Mouse (Mus musculus): ENCODE measurements around the gene Smpdl3a. TPM values are rescaled to one million over a fixed set of nuclear protein-coding genes. Genes with fewer than 3 reads are reported as not detected.

Smpdl3a gene
- 9.1 and 10.8 TPM in 2 replicates for polyA plus RNA-seq (2016; fragmentation: Nextera tagmentation; extraction: Ambion mirVana)

DNA sequence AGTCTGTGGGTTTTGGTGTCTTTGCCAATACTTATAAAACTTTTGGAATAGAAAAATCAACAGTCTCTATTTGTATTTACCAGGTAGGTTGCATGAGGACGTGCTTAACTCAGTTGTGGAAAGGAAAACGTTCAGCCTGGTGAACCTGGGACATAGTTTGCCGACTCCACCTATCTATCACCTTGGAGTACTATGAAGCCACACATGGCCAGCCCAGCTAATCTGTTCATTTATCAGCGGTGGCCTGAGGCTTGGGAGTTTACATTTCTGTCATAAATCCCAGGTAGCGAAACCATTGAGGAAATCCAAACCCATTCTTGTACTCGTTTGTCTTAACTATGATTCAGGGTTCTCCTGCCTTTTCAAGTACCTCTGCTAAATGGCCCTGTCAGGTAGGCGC, at the start of gene Smpdl3a:
Smpdl3a (plus strand) TSS at position 318 of the 400 bp plus-strand sequence.
- 82% methylated on average over 7 of the region's 7 CpGs for WGBS
- peak within 1 kb of the TSS; percentile 62 for H3K4me3 ChIP-seq
- peaks cover 15% of the 10 kb centered on the region for H3K9me3 ChIP-seq
- peaks cover 40% of the 10 kb centered on the region for H3K36me3 ChIP-seq
- H3K27ac ChIP-seq, result peak within 1 kb of the TSS; percentile 90
- H3K4me1 ChIP-seq (replicated peaks), result peaks cover 23% of the 10 kb centered on the region
- DNase-seq (ENCODE audit: low spot score), result no peak
- no peaks in the 10 kb centered on the region for H3K27me3 ChIP-seq (ENCODE audit: insufficient read depth, poor library complexity, severe bottlenecking)

- no peak overlapping the region for H3K4me3 ChIP-seq
- no peaks in the 10 kb centered on the region for H3K9me3 ChIP-seq
- no peaks in the 10 kb centered on the region for H3K36me3 ChIP-seq
- no peak for DNase-seq (ENCODE audit: low spot score)
- H3K4me1 ChIP-seq (replicated peaks), result peaks cover 6% of the 10 kb centered on the region
- H3K27me3 ChIP-seq (ENCODE audit: insufficient read depth, poor library complexity, severe bottlenecking), result no peaks in the 10 kb centered on the region
- no peak overlapping the region for H3K27ac ChIP-seq
Observed at GRCm38 (mm10) chr10:57745452-57745851, 48.7 kb upstream of the Smpdl3a start.

DNA sequence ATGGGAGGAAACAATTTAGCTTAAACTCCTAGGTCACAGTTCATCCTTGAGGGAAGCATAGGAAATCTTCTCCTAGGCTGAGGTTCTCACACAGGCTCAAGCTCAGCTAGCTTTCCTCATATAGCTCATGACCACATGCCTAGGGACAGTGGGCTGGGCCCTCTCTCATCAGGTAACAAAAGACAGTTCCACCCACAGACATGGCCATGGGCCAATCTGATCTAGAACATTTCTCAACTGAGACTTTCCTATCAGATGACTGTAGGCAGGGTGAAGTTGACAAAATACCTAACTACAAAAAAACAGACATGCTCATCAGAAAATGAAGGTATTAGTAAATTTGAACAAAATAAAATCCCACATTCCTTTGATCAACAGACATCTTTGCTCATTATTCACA, 47.0 kb upstream of the Smpdl3a start:
- Histone ChIP-seq H3K27ac (no peak overlapping the region), H3K4me3 (no peak overlapping the region), H3K27me3 (ENCODE audit: insufficient read depth, poor library complexity, severe bottlenecking) (no peaks in the 10 kb centered on the region), H3K9me3 (no peaks in the 10 kb centered on the region), H3K36me3 (no peaks in the 10 kb centered on the region), H3K4me1 (replicated peaks) (peaks cover 6% of the 10 kb centered on the region)
- DNase-seq (ENCODE audit: low spot score), result no peak

DNA sequence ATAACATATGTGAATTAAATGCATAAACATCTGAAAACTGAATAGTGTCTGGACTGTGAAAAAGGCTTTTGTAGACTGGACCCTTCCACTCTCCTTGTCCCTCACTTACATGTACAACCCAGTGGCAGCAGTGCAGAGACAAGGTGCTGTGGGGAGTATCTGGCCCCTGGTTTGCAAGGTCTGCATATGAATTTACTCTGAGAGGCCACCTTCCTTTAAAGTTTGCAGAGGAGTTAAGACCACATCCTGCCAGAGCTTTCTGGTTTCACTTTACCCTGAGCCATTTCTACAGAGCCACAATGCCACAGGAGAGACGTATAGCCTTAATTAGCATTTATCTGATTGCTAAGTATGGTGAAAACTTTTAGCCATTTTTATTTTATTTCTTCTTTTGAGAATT, 40.8 kb upstream of the Smpdl3a start:
- H3K4me3 ChIP-seq, result no peak overlapping the region
- no peaks in the 10 kb centered on the region for H3K27me3 ChIP-seq (ENCODE audit: insufficient read depth, poor library complexity, severe bottlenecking)
- no peaks in the 10 kb centered on the region for H3K9me3 ChIP-seq
- H3K4me1 ChIP-seq (replicated peaks), result no peaks in the 10 kb centered on the region
- no peaks in the 10 kb centered on the region for H3K36me3 ChIP-seq
- DNase-seq (ENCODE audit: low spot score), result no peak
- WGBS, result 98% methylated on average over 1 of the region's 1 CpGs
- no peak overlapping the region for H3K27ac ChIP-seq

DNA sequence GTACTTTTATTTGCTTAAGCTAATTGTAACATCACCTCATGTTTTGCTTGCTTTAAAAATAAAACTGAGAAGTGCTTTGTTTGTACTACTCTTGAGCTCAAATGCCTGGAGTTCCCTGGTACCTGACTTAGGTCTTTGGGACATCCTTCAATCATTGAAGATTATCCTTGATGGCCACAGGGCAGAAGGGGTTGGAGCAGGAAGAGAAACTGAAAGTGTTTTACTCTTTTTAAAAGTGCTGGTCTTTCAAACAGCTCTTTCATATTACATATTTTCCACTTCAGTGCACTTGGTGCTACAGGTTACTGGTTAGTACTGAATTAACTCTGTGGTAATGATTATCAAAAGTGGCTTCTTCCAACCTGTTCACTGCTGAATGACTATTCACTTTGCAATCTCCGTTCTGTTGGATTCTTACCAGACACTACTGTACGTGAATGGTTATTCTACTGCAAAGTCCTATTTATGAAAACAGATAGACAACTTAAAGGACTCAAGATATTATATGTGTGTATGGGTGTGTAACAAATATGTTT, 38.9 kb upstream of the Smpdl3a start:
- H3K4me1 ChIP-seq (replicated peaks), result no peaks in the 10 kb centered on the region
- WGBS, result 91% methylated on average over 2 of the region's 2 CpGs
- no peaks in the 10 kb centered on the region for H3K36me3 ChIP-seq
- no peaks in the 10 kb centered on the region for H3K27me3 ChIP-seq (ENCODE audit: insufficient read depth, poor library complexity, severe bottlenecking)
- H3K4me3 ChIP-seq, result no peak overlapping the region
- DNase-seq (ENCODE audit: low spot score), result no peak
- no peaks in the 10 kb centered on the region for H3K9me3 ChIP-seq
- H3K27ac ChIP-seq, result no peak overlapping the region

DNA sequence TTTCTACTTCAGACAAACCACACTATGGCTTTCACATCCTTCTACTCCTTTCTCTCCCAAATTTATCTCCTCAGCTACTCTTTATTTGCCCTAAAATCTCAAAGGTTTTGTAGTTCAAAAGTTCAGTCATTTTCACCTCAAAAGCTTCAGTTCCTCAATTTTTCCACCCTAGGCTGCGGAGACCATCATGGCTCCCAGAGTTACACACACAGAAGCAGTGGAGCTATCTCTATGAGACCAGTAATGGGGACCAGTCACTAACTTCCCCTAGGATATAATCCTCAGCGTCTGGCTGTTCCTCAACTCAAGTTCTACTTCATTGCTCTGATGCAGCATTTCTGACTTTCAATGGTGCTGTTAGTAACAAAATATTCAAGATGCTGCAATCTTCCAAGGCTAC, 35.1 kb upstream of the Smpdl3a start:
- H3K36me3 ChIP-seq, result no peaks in the 10 kb centered on the region
- no peaks in the 10 kb centered on the region for H3K9me3 ChIP-seq
- no peaks in the 10 kb centered on the region for H3K27me3 ChIP-seq (ENCODE audit: insufficient read depth, poor library complexity, severe bottlenecking)
- no peak overlapping the region for H3K4me3 ChIP-seq
- DNase-seq (ENCODE audit: low spot score), result no peak
- 93% methylated on average over 2 of the region's 2 CpGs for WGBS
- H3K27ac ChIP-seq, result no peak overlapping the region
- H3K4me1 ChIP-seq (replicated peaks), result no peaks in the 10 kb centered on the region

- Histone ChIP-seq H3K9me3 (no peaks in the 10 kb centered on the region), H3K4me1 (replicated peaks) (no peaks in the 10 kb centered on the region), H3K4me3 (no peak overlapping the region), H3K27me3 (ENCODE audit: insufficient read depth, poor library complexity, severe bottlenecking) (no peaks in the 10 kb centered on the region), H3K36me3 (no peaks in the 10 kb centered on the region), H3K27ac (no peak overlapping the region)
- DNase-seq (ENCODE audit: low spot score), result no peak
- 71% methylated on average over 3 of the region's 3 CpGs for WGBS
Observed at GRCm38 (mm10) chr10:57760694-57761093, 33.4 kb upstream of the Smpdl3a start.

DNA sequence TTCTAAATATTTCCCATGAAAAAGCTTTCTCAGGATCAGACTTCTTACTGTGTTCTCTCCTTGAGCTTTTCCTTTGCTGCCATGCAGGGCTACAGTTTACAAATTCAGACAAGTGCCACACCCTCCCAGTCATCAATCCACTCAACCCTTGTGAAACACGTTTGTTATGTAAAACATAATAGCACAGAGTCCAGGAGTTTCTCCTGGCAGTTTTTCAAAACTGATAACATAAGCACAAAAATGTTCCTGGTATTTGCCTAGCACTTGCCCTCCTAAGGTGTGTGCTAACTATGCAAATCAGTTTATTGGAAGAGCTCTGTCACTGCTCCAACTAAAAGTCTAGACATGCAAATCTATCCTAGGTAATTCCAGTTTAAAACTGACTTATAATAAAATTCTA, 31.1 kb upstream of the Smpdl3a start:
- WGBS, result 60% methylated on average over 1 of the region's 1 CpGs
- H3K27me3 ChIP-seq (ENCODE audit: insufficient read depth, poor library complexity, severe bottlenecking), result no peaks in the 10 kb centered on the region

DNA sequence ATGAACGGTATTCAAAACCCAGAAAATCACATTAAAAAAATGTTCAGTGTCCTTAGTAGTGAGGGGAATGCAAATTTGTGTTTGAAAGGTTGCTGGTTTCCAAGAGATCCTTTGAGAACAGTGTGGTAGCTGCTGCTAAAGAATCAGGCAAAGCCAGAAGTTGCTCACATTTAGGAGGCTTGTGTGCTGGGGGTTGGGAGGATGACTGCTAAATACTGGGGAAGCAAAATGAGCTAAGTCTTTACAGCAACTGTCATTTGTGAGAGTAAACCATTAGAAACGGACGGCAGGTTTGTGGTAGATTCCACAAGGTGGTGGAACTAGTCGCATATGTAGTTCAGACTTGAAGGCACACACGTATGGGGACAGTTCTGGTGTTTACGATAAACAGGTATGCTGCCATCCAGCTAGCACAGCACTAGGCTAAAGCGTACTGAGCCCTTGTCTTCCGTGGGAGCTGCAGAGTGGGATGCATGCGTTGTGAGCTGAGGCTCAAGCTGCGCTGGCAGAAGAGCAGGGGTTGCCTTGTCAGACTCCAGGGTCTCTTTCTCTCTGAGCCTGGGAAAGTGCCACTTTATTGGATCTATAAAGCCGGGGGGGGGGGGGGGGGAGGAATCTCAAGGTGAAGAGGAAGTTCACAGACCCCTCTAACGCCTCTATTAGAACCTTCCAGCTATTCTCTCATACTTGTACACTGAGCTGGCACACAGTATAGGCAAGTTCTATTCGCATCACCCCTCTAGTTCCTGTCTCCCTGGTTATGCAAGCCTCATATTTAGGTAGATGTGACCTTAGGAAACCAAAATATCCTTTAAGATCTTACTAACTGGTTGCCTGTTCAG, 10.6 kb upstream of the Smpdl3a start:
- Histone ChIP-seq H3K36me3 (peaks cover 17% of the 10 kb centered on the region), H3K27ac (peak overlapping the region; percentile 89), H3K27me3 (ENCODE audit: insufficient read depth, poor library complexity, severe bottlenecking) (no peaks in the 10 kb centered on the region), H3K4me1 (replicated peaks) (peaks cover 48% of the 10 kb centered on the region), H3K9me3 (no peaks in the 10 kb centered on the region), H3K4me3 (peak overlapping the region; percentile 33)
- 29% methylated on average over 13 of the region's 13 CpGs for WGBS
- DNase-seq (ENCODE audit: low spot score), result peak; percentile 32

More for the DNA sequence above, 31.1 kb upstream of the Smpdl3a start:
- Histone ChIP-seq H3K9me3 (no peaks in the 10 kb centered on the region), H3K4me1 (replicated peaks) (no peaks in the 10 kb centered on the region), H3K27ac (no peak overlapping the region), H3K36me3 (no peaks in the 10 kb centered on the region), H3K4me3 (no peak overlapping the region)
- DNase-seq (ENCODE audit: low spot score), result no peak

DNA sequence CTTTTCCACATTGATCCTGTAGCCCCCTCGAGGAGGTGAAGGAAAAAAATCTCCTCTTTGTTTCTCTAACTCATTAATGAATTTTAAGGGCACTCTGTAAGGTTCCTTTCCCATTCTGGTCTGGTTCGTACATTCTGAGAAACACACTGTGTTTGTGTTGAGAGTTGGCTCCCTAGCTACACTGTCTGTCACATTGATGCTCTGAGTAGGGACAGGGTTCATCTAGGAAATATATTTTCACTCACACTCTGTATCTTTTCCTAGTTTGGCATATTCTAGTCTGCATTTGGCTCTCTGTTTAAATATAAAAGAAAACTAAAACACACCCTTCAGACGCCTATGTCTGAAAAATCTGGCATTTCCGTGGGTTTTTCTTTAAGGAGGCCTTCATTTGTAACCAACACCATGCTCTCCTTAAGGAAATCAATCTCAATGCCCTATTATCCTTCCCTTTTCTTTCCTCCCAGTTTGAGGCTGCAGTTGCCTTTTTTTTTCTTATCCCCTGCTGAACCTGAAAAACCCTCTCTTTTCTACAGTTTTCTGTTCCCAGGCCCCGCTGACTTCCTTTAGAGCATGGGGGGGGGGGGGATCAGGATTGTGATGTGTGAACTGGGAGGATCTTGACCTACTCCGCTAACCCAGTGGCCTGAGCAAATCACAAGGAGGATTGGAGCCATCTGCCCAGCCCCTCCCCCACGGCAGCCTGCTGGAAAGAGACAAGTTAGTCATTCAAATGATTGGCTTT, 9.8 kb upstream of the Smpdl3a start:
- DNase-seq (ENCODE audit: low spot score), result peak; percentile 92
- H3K9me3 ChIP-seq, result no peaks in the 10 kb centered on the region
- H3K4me1 ChIP-seq (replicated peaks), result peaks cover 48% of the 10 kb centered on the region
- WGBS, result 7% methylated on average over 7 of the region's 7 CpGs
- peaks cover 23% of the 10 kb centered on the region for H3K36me3 ChIP-seq
- peak overlapping the region; percentile 57 for H3K4me3 ChIP-seq
- H3K27ac ChIP-seq, result peak overlapping the region; percentile 89
- H3K27me3 ChIP-seq (ENCODE audit: insufficient read depth, poor library complexity, severe bottlenecking), result no peaks in the 10 kb centered on the region

DNA sequence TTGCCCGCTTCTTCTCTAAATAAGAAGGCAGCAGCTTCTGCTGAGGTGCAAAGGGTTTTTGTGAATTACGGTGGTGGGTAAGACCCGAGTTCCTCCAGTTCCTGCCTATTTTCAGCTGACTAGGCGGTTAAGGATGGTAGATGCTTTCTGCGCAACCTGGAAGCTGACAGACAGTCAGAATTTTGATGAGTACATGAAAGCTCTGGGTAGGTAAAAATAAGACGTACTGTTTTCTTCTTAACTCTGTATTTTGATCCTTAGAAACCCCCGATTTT, 9.3 kb upstream of the Smpdl3a start, which contains the start of gene Fabp7:
Fabp7 (plus strand) TSS at position 6 of the 275 bp plus-strand sequence.
- Histone ChIP-seq H3K9me3 (no peaks in the 10 kb centered on the region), H3K4me1 (replicated peaks) (peaks cover 46% of the 10 kb centered on the region), H3K4me3 (peak within 1 kb of the TSS; percentile 57), H3K36me3 (peaks cover 29% of the 10 kb centered on the region), H3K27me3 (ENCODE audit: insufficient read depth, poor library complexity, severe bottlenecking) (no peaks in the 10 kb centered on the region), H3K27ac (peak within 1 kb of the TSS; percentile 89)
- 11% methylated on average over 7 of the region's 7 CpGs for WGBS
- DNase-seq (ENCODE audit: low spot score), result no peak

- H3K27ac ChIP-seq, result peak overlapping the region; percentile 89
- no peak for DNase-seq (ENCODE audit: low spot score)
- WGBS, result 34% methylated on average over 2 of the region's 2 CpGs
Observed at GRCm38 (mm10) chr10:57785552-57785951, 8.6 kb upstream of the Smpdl3a start.

GRCm38 (mm10) chr10:57792957-57793356, 1.2 kb upstream of the Smpdl3a start:
- Histone ChIP-seq H3K4me3 (no peak overlapping the region), H3K27ac (no peak overlapping the region), H3K9me3 (peaks cover 15% of the 10 kb centered on the region), H3K36me3 (peaks cover 50% of the 10 kb centered on the region), H3K4me1 (replicated peaks) (peaks cover 23% of the 10 kb centered on the region), H3K27me3 (ENCODE audit: insufficient read depth, poor library complexity, severe bottlenecking) (no peaks in the 10 kb centered on the region)
- DNase-seq (ENCODE audit: low spot score), result no peak
- WGBS, result 96% methylated on average over 1 of the region's 1 CpGs

More at GRCm38 (mm10) chr10:57785552-57785951, 8.6 kb upstream of the Smpdl3a start:
- peaks cover 36% of the 10 kb centered on the region for H3K36me3 ChIP-seq
- no peaks in the 10 kb centered on the region for H3K27me3 ChIP-seq (ENCODE audit: insufficient read depth, poor library complexity, severe bottlenecking)
- peaks cover 44% of the 10 kb centered on the region for H3K4me1 ChIP-seq (replicated peaks)
- H3K9me3 ChIP-seq, result no peaks in the 10 kb centered on the region
- peak overlapping the region; percentile 57 for H3K4me3 ChIP-seq

All from hindbrain, embryonic 10.5 days (tissue).